Mouse (Mus musculus): Measurements from ENCODE around the gene Mnat1.
"Not testable (repeated sequence)": the region's sequence is repeated elsewhere in the genome, so short reads cannot be mapped to it uniquely, and the experiment has no call there.

DNA sequence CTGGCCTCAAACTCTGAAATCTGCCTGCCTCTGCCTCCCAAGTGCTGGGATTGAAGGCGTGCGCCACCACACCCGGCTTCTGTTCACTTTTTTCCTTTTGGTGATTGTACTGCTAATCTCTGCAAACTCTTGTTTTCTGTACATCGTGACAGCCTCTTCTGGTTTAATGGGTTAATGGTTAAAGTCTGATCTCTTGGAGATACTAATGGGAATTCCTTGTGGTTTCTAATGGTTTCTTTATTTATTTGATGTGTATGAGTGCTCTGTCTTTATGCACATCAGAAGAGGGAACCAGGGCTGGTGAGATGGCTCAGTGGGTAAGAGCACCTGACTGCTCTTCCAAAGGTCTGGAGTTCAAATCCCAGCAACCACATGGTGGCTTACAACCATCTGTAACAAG is 41.7 kb upstream of the Mnat1 start:
- not testable (repeated sequence) for TF ChIP-seq CTCF, EP300 (IDR thresholded peaks at IDR 0.05; ENCODE audit: low read depth)
